Mouse (Mus musculus) B cell, adult 2 months (primary cell): ENCODE data around the gene 4930564D02Rik.

Experiments
- DNase-seq, 2 experiments: peaks; one replicate each; pipeline ENCODE4 v3.0.0; 2022

Gene 4930564D02Rik

DNA sequence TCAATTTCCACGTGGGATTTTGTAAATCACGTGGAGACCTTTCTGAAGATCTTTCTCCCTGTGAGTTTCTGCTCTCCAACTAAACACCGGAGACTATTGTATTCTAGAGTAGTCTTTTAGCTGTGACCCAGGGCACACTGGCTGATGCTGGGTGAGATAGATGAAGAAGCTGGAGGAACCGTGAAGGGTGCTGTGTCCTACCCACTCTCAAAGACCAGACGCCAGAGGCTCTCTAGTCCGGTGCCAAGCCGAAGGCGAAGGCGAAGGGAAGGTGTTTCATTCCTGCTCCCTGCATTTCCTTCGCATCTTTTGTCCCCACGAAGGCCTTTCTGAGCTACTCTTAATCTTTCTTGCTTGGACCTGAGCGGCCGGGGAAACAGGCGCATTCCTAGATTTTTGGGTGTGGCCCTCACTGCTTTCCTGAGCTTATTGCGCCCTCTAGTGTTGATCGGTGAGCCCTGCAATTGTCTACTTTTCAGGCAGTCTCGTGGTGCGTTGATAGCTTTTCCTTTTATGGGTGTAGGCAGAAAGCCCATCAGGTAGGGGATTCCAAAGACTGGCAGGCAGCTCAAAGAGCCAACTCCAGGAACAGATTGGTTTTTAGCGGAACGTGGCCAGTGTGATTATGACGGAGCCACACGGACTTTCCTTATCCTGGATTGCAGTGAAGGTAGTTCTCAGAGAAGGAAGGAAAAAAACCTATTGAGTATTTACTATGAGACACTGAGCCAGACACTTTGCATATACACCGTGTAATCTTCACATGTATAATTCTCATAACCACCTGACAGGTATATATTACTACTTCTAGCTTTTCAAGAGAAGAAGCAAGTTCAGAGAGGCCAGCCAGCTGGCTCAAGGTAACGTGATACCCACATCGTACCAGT, 7.8 kb upstream of the 4930564D02Rik start:
- peak; percentile 62 to 67 for DNase-seq

DNA sequence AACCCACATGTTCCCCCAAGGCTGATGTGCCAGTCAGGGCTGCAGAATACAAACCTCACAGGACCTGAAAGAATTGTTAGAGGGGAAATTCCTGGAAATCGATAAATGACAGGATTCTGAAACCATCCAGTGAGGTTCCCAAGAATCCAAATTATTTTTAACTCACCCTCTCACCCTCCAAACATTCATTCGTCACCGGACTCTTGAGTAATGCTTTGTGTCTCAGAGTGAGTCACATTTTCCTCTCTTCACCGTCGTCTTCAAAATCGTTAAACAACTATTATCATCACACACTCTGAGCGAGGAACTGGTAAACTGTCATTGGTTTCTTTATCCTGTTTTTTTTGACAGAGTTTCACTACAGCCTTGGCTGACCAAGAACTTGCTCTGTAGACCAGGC, 6.7 kb upstream of the 4930564D02Rik start:
- no peak for DNase-seq

DNA sequence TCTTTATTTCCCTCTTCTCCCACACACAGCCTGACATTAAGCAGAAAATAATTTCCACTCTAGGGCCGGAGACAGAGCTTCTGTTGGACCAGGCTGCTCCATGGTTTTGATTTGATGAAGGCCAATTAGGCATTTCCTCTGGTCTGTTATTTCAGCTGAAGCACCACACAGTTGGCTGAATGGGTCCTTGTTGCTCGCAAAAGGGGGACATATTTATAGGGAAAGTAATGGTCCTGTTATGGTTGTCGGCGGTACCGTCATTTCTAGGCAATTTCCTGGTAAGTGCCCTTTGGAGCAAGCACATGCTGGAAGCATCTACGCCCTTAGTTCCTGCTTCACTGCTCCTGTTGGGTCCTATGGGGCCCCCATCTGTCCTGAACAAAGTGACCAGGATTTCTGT, 5.7 kb upstream of the 4930564D02Rik start:
- no peak for DNase-seq

DNA sequence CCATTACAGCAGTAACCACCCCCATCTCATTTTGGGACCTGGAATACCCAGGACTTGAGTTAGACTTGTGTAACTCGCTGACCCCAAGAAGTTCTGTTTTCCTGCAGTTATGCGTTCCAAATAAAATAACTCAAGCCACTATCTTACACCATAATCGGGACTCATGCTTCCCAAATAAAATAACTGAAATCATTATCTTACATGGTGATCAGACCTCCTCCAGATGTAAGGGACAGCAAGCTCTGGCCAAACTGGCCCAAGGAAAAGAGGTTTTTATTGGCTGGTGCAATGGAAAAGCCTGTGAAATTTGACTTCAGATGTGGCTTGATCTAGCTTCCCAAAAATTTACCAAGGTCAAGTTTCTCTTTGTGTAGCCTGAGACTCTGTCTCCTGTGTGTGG, 5.1 kb upstream of the 4930564D02Rik start:
- no peak for DNase-seq

DNA sequence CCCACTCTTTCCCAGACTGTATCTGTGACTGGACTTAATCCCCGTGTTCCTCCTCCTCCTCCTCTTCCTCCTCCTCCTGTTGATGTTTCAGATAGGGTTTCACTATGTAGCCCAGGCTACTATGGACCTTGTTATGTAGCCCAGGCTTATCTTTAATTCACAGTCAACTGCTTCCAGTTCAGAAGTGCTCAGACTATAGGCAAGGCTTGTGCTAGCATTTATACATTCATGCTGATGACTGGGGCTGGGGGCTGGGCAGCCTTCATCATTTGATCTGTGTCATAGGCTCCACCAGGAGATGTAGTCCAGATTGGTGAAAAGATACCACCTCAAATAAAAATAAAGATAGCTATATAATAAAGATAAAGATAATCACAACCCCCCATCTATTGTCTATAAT, 4.7 kb upstream of the 4930564D02Rik start:
- DNase-seq, result no peak

DNA sequence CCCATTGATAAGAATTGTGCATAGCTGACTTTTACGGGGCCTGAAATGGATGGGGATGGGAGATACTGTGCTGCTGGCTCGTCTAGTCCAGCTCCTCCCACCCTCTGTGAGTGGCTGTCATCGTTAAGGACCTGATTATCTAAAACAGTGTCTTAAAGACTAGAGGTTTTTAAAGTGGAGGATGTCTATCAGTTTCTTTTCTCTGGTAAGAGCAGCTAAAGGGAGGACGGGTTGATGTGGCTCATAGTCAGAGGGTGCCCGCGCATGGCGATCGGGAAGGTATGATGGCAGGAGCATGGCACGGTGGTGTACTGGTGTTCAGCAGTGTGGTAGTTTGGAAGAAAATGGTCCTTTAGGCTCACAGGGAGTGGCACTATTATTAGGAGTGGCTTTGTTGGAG, 4.0 kb upstream of the 4930564D02Rik start:
- DNase-seq, result no peak

DNA sequence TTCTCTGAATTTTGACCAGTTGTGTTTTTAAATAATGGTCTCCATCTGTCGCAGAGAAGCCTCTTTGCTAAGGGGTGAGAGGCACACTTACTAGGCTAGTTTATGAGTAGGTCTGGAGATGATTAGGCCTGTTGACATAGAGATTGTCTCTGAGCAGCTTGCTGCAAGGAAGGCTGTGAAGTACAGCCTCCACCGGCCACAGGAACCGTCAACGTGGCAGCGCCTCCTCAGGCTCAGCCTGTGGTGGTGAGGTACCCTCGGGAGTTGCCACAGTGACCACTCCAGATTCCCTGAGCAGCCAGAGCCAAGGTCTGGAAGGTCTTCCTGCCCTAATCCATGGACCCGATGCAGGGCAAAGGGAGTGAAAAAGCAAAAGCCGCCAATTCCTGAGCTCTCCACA, 3.9 kb downstream of the 4930564D02Rik start:
- DNase-seq, result no peak

DNA sequence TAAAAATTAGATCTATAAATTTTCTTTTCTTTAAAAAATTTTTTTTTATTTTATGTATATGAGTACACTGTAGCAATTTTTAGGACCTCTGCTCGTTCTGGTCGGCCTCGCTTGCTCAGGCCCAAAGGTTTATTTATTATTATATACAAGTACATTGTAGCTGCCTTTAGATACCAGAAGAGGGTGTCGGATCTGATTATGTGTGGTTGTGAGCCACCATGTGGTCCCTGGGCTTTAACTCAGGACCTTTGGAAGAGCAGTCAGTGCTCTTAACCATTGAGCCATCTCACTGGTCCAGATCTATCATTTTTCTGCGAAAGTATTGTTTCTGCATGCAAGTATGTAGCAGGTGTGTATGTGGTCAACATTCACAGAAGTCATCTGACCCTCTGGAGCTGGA, 4.6 kb downstream of the 4930564D02Rik start:
- no peak for DNase-seq

DNA sequence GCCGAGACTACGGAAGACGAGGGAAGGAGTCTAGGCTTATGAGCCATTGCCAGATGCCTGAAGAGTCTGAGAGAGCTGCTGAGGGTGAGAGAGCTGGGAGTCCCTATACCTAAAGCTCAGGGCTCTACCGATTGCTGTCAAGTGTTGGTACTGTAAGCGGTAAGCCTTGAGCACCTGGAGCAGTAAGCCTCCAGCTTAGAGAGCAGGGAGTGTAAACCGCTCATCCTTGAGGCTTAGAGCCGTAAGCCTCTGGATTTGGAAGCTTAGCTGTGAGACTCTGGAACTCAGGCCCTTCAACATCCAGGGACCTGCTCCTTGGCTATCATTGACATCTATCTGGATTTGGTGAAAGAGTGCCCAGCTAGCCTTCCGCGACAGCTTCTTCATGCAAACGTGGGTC, 5.9 kb downstream of the 4930564D02Rik start:
- DNase-seq, result no peak

DNA sequence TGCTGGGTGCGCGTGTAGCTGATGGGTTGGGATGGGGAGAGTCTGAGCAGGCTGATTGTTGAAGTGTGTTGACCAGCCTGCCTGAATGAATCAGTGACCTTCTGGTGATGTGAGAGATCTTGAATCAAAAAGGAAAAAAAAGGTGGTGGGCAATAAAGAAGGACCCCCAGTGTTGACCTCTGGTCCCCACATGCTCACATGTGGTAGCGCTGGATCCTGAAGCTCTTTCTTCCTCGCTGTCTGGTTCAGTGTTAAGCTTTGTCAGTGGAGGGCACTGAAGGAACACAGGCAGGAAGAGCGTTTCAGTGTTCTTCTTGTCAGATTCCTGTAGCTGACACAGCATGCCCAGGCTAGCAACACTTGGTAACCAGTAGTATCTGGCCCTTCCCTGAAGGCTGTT, 9.2 kb downstream of the 4930564D02Rik start:
- DNase-seq, result no peak

DNA sequence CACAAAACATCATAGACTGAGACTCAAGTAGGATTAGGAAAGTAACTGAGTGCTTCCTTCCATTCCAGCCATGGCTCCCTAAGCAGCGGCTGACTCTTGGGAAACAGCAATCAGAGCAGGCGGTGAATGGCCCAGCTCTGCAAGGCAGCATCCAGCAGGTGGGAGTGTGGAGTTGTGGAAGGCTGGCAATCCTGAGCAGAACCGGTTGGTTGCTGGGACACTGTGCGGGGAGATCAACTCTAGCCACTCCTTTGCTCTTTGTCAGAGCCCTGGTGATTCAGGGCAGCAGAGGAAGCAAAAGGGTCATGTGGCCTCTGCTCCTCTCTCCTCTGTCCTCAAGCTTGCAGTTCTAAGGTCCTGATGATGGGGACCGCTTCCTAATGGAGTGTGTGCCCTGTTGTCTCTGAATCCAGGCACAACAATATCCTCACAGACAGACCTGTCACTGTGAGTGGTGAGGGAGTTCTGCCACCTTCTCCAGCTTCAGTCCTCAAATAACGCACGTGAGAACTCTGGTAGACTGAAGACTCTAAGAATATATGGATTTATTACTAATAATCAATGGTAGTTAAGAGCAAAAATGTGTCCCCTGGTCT, 11.7 kb downstream of the 4930564D02Rik start:
- no peak for DNase-seq

DNA sequence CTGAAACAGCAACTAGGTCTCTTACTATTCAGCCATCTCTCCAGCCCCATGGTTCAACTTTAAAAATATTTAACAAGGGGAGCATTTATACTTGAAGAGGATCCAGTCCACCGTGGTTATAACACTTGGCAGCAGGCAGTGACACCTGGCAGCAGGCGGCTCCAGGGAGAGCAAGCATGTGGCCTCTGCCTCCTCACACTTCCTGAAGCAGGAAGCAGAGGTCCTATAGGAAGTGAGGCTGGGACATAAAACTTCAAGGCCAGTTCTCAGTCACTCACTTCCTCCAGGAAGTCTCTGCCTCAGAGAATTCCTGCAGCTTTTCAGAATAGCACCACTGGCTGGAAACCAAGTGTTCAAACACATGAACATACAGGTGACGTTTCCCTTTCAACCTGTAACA, 20.7 kb downstream of the 4930564D02Rik start:
- no peak for DNase-seq

DNA sequence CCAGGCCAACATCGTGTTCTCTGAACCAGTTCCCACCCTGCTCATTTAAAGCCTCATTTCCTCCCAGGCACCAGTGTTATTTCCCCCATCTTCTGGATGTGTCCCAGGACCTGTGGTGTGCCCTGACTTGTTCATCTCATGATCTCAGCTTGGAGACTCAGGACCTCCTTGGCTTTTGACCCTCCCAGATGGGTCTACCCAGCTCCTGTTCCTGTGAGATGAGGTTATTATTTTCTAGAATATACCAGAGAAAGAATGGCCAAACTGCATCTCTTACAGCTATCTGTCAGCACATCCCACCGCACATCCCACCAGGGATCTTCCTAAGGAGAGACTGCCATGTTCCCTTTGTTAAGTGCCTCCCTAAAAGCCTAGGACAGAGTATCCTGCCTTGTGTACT, 22.0 kb downstream of the 4930564D02Rik start:
- no peak for DNase-seq

DNA sequence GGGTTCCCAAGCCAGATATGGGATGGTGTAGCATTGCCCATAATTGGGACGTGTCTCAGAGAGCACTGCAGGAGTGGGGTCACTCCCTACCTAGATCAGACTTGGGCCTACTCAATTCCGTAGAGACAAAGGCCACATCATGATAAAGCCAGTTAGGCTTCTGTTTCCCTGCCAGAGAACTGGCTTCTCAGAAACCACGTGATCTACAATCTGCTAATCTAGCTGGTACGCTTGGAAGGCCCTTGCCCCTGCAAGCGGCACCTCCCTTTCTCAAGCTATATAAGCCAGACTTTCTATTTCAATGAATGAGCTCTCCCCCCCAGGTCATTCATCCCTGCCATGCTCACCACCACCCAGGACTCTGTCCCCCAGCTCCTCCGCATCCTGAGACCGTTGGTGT, 23.5 kb downstream of the 4930564D02Rik start:
- DNase-seq, result no peak

DNA sequence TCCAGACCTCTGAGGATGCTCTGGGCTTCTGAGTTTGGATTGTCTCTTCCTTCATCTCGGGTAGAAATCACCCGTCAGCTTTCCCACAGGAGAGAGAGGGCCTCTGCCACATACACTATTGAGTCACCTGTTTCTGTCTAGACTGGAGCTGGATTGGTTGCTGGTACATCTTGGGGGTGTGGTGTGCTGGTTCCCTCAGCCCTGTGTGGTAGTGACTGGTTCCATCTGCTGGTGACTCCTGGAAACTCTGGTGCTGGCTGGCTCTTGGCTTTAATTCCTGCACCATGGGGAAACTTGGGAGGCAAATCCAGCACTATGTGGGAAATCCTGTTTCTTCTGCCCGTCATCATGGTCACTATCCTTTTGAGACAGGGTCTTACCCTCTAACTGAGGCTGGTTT, 24.3 kb downstream of the 4930564D02Rik start:
- DNase-seq, result no peak

DNA sequence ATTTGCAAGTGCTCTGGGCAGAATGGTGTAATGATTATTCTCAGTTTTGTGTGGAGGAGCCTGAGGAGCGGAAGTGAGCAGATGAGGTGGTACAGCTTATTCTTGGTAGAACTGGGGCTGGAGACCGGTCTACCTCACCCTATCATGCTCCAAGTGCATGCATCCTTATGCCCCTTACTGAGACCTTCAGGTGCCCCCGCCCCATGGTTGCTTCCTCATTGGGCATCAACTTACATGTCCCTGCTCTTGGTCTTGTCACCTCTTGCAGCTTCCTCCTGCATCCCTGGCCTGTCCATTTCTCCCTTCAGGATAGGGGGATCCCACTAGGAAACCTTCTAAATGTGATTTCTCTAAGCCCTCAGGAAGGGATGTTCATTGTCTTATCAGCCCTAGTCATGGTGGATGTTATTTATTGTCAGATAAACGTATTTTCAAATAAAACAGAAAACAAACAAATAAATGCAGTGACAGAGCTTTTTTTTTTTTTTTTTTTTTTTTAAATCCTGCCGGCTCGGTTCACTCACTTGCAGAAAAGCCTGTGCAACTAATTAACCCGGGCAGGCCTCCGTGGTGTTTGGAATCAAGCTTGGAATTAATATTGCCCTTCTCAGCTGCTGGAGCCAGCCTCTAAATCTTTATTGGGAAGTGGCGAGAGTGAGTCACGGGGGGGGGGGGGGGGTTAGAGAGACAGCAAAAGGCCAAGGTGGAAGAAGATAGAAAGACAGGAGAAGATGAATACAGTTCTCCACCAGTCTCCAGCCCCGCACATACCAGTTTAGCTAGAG, 26.3 kb downstream of the 4930564D02Rik start:
- DNase-seq, result no peak

DNA sequence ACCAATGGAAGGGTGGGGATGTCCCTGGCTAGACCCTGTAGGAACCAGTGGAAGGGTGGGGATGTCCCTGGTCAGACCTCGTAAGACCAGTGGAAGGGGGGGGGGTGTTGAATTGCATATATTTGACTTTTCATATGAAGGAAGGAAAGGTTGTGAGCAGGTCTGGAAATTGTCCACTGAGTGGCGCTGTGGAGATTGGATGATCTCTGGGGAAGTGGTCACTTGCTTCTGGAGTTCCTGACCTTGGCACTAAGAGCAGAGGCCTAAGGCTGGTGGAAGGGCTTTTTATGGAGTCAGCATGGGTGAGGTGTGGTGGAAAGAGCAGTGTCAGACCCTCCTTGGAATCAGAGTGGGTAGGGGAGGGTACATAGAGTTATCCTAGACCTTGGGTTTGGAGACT, 27.8 kb downstream of the 4930564D02Rik start:
- DNase-seq, result no peak

DNA sequence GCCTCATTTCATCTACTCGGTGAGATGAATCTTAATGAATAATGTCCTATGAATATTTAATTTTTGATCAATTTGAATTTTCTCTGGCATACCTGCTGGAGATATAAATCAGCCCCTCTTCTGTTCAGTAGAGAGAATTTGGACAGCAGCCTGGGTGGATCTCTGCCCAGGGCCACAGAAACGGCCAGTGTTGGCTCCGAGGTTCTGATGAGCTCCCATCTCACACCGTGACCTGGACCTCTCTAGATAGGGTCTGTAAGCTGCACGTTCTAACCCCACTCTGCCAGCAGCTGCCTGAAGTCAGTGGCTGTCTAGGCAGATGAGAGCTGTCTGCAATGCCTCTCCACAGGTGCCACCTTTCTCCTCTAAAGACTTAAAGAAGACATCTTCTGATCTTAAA, 28.4 kb downstream of the 4930564D02Rik start:
- DNase-seq, result no peak

DNA sequence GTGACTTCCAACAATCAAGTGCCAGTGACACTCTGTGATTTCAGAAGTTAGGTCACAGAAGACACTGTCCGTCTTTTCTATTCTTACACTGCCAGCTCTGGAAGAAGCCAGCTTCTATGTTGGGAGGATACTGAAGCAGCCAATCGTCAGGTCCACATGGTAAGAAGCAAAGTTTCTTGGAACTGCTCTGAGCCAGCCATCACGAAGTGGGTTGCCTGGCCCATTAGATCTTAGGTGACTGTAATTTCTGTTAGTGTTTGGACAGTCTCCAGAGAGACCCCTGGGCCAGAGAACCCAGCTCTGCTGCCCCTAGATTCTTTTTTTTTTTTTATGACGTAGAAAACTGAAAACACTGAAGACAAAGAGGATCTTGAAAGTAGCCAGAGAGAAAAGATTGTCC, 30.9 kb downstream of the 4930564D02Rik start:
- no peak for DNase-seq

DNA sequence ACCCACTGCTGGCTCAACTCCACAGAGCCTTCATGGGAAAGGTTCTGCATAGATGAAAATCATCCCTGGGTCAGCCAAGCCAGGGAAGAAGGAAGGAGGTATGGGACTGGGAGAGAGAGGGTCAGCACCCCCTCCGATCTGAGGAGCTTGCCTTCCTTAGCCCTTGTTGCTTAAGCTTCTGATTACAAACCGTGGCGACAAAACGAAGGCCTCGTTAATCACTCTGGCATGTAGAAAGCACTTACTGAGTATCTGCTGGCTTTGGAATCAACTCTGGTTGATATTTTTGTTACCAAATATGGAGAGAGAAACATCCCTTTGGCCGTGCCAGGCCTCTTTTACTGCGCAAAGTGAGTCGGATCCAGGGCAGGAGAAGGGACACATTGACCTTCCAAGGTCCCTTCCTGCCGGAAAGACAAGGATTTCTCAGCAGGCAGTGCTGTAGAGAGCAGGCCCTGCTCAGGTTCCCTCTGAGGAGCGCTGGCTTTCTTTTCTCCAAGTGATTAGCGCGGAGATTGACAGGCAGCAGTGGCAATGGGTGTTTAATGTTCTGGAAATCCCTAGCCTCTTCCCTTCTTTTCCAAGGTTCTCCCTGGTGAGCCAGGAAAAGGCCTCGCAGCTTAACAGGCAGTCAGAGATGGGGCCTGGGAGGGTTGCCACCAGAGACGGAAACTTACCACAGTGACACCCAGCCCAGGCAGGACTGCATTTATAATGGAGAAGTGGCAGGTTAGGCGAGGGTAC, 33.1 kb downstream of the 4930564D02Rik start:
- DNase-seq, result no peak

DNA sequence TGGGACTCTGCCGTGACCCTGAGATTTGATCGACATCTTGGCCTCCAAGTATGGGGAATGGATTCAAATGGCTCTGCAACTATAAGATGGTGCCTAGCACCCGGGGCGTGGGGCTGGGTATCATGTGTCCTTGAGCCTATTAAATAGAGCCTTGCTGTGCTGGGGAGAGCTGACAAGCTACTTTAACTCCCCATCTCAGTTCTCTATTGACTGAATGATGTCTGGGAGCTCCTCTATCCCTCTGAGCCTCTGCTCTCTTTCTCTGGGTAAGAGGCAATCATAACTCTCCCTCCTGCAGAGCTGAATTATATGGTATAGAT, 33.6 kb downstream of the 4930564D02Rik start:
- no peak for DNase-seq

DNA sequence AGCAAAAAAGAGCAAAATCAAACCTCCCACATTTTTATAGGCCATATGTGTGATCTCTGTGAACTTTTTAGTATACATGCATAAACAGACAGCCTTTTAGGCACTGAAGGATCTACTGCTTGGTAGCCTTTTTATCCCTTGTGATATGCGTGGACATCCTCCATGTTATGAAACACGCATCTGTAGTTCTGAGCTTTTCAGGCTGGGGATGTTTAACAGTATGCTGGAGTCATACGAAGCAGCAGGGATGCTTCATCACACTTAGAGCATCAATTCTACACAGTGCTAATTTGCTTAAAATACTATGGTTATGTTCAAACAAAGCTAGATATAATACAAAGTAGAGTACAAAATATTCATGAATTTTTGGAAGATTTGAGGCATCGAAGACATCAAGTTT, 39.2 kb downstream of the 4930564D02Rik start:
- no peak for DNase-seq

DNA sequence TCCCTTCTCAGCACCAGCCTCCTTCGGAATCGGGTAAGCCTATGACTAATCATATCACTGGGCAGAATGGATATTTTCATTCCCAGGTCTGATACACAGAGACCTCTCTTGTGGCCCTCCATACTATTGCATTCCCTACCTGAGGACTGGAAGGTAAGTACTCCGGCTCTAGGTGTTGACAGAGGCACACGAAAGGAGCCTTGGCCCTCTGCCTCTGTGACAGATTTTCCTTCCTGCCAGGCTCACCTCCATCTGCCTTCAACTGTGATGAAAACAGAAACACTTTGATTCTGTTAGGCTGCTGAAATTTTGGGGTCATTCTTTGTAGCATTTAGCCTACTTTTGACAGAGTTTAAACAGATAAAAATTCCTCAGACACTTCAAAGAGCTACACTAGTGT, 47.2 kb downstream of the 4930564D02Rik start:
- DNase-seq, result no peak
